Mouse (Mus musculus) megakaryocyte, embryonic 14.5 days (primary cell): ENCODE results near the gene Scd2.

ENCODE experiments used
- FLI1 ChIP-seq: IDR thresholded peaks from 2 replicates; pipeline ENCODE4 v1.6.1; 2012; ENCODE audit warnings: low read length, inconsistent platforms, mixed read lengths
- GATA1 ChIP-seq: IDR thresholded peaks from 3 replicates; pipeline ENCODE4 v1.6.1; 2012; ENCODE audit warnings: mixed read lengths, low read length, inconsistent platforms, borderline replicate concordance

- TF ChIP-seq GATA1 (no peak), FLI1 (no peak)
Measured at GRCm38 (mm10) chr19:44309351-44310154, 16.1 kb downstream of the Scd2 start.
